Mouse (Mus musculus): ENCODE results near the gene Pitpnm2.

DNA sequence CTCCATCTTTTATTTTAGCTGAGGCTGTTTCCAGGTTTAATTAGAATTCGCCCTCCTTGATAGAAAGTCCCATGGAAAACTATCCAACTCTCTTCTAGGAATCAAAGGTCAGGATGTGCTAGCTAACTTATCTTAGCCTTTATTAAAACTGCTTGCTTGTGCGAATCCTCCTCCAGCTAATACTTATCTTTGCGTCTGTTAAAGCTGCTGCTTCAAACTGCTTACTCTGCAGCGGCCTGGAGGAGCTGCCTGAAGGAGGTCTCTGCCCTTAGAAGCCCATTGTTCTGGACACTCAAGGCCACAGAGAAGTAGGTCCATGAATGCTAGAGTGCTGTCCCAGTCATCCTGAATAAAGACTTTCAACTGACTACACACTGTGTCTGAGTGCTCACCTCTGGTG is 46.9 kb upstream of the Pitpnm2 start:
- TF ChIP-seq POLR2A (IDR thresholded peaks at IDR 0.05; ENCODE audit: borderline replicate concordance, control insufficient read depth, low read depth, low read length) (no peak), CTCF (IDR thresholded peaks at IDR 0.05; ENCODE audit: control insufficient read depth, insufficient read depth, low read length) (no peak)

Data from bone marrow, adult 2 months (tissue).